Mouse (Mus musculus): ENCODE results near the gene Slc22a26.
"Not testable (repeated sequence)": the region's sequence is repeated elsewhere in the genome, so short reads cannot be mapped to it uniquely, and the experiment has no call there.

Slc22a26 gene

DNA sequence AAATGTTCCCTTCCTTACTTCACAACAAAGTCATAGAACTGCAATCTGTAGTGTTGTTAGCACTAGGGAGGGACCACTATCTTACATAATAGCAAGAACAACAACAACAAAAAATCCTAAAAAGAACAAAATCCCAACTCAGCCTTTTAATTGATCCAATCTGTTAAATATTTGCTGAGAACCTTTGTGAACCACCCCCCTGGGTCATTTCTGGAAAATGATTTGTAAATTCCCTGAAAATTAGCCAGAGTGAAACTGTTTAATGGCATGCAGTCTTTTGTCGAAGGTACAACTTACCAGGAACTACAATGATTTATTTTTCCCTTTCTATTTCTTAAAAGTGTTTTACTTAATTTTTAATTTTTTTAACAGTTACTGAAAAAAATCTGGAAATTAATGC is at the start of gene Slc22a26:
Gene Slc22a26 (minus strand): TSS at position 97 of the 400 bp plus-strand sequence.
- DNase-seq (ENCODE audit: low read depth, low spot score), result no peak

DNA sequence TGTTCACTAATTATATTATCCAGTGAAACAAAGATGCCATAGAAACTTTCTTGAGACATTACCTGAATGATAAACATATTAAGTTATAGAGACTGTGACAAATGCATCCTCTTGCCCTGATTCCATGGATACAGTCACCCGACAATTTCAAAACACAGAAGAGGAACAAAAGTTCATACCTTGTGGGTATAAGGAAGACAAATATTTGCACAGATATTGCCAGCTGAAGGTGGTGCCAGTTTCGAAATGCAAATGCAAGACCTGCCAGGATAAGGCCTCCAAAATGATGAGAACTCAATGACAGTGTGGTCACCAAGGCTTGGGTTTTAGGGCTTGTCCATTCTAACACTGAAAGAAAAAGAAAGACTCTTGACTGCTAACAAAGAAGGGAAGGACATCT is 27.4 kb upstream of the Slc22a26 start:
- DNase-seq (ENCODE audit: low read depth, low spot score), result no peak

GRCm38 (mm10) chr19:7790571-7790970 is 11.9 kb downstream of the Slc22a26 start:
- DNase-seq (ENCODE audit: low read depth, low spot score), result no peak

DNA sequence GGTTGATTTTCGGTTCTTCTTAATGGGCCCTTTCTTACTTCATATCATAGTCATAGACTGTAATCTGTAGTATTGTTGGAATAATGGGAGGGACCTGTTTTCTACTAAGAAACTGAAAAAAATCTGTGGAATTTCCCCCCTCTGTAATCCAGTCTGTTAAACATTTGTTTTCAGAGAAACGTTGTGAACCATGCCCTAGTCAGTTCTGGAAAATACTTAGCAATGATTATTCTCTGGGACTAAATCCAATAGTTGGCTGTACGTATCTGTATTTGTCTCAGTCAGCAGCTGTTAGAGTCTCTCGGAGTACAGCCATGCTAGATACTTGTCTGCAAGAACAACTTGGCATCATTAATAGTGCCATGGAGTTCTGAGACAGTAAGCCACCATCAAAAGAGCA is 27.2 kb downstream of the Slc22a26 start:
- no peak for DNase-seq (ENCODE audit: low read depth, low spot score)

GRCm38 (mm10) chr19:7766124-7766523 is 36.3 kb downstream of the Slc22a26 start:
- DNase-seq (ENCODE audit: low read depth, low spot score), result no peak

DNA sequence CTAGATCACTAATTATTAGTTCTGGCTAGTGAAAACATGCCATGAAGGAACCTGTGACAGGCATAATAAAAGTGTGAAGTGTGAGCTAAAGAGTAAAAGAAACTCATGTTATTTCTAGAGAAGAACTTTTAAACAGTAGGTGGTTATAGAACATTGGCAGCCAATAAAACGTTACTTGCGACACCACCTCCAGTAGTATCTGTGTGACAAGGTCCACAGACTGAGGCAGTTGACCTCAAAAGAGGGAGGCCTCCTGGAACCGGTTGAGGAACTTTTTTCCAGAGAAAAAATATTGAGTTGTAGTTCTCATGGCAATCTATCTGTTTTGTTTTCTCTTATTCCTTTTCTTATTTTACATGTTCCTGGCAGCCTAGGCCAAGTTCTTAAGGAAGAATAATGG is 36.9 kb downstream of the Slc22a26 start:
- no peak for DNase-seq (ENCODE audit: low read depth, low spot score)

DNA sequence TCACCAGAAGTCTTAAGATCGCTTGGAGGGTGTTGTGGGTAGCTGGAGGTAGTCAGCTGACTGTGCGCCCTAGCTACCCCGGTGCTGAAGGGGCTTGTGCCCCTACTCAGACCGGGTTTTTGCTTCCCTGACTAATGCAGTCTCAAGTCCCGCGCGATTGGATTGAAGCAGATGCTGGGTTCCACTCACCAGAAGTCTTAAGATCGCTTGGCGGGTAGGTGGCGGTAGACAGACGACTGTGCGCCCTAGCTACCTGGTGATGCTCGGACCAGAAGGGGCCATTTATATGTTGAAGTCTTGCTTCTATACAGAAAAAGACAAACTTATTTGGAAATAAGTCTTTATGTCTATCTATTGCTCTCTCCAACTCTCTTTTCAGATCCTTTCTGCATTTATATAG is 49.1 kb downstream of the Slc22a26 start:
- not testable (repeated sequence) for DNase-seq (ENCODE audit: low read depth, low spot score)
